Mouse (Mus musculus) forelimb bud, embryonic 11.5 days (tissue): ENCODE data around the gene Dhcr7.

Experiments
- DNase-seq: peaks from one replicate; pipeline ENCODE4 v3.0.0-alpha.2; 2012; ENCODE audit warnings: low read depth, low spot score

Dhcr7 gene

DNA sequence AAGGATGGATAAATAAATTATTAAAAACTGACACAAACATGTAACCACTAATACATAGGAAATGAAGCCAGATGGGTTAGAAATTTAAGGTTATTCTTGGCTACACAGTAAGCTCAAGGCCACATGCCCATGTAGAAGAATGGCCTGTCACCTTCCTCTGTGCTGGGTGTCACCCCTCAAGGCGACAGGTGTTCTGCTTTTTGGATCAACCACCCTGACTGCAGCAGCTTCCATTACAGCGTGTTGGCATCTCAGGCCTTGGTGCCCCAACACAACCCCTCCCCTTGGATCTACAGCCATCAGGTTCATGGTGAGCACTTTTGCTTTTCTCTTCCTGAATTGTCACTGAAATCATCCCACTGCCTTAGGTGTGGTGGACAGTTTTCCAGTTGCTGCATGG is 9.7 kb downstream of the Dhcr7 start:
- no peak for DNase-seq

DNA sequence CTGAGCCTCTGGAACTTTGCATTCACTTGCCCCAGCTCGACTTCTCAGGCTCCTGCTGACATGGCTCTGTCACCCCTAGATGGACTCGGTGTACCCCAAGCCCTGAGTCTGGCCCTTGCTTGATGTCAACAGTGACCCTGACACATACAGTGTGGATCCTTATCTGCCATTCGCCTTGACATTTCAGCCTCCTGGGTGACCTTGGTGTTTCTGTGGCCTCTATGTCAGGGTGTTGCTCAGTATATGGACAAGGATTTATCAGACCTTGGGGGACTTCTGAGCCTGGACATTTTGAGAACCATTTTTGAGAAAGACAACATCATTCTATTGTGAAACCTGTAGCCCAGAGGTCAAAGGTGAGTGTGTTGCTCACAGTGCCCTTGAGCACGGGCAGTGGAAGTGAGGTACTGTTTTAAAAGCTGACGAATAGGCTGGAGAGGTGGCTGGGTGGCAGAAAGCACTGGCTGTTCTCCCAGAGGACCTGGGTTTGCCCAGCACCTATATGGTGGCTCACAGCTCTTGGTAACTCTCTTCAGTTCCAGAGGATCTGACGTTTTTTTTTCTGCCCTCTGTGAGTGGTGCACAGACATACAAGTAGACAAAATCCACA is 10.7 kb downstream of the Dhcr7 start:
- DNase-seq, result no peak

DNA sequence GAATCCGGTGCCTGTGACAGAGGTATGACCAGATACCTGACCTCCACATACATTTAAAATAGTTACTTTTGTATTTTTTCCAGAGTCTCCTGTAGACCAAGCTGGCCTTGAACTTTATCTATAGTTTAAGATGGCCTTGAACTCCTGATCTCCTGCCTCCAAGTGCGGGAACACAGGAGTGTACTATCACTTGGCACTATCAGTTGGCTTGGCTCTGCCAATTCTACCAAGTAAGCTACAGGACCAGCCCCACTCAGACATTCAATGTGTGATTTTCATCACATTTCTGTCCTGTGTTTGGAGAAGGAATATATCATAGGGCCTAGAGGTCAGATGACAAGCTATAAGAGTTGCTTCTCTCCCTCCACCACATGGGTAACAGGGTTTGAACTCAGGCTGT is 11.4 kb downstream of the Dhcr7 start:
- DNase-seq, result no peak

DNA sequence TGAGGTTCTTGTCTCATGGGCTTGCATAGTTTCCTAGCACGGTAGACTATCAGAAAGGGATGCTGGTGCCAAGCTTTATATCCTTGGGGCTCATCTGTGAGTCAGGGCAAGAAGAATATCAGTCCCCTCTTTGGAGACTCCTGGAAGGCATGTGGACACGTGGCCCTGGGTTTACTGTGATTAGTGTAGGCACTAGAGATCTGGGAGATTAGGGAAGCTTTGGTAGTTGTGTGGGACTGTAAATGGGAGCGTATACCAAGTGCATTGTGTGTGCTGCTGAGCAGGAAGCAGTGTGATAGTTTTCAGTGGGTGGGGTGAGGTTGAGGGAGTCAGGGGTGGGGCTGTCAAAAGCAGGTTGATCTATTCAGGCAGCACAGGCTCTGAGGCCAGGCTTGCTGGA is 12.0 kb downstream of the Dhcr7 start:
- DNase-seq, result no peak

DNA sequence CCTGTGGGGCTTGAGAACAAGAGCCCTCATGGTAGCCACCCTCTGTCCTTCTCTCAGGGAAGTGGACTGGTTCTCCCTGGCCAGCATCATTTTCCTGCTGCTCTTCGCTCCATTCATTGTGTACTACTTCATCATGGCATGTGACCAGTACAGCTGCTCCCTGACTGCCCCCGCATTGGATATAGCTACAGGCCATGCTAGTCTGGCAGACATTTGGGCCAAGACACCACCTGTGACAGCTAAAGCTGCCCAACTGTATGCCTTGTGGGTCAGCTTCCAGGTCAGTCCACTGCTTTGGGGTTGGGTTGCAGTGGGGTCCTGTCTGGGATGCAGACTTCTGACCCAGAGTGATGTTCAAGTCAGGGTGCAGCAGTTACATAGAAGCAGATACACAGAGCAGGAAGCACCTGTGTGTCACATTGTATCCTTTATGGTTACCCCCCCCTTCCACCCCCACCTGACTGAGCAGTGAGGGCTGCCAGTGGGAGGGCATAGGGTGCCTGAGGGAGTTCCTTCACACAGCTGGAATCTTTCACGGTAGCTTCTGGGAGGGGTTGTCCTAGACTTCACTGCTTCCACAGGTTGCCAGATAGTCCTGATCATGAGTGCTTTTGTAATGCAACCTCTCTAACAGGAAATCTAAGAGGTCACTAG is 14.9 kb downstream of the Dhcr7 start:
- no peak for DNase-seq

DNA sequence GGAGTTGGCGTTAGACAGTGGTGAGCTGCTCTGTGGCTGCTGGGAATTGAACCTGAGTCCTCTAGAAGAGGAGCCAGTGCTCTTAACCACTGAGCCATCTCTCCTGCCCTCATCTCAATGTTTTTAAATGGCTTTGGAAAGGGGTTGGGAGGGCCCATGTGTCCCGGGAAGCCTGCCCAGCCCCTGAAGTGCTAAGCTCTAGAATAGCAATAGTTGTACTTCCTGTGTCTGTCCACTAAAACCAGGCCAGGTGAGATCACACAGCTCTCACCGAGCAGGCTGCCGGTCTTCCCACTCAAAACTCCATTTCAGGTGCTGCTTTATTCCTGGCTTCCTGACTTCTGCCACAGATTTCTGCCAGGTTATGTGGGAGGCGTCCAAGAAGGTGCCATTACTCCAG is 17.2 kb downstream of the Dhcr7 start:
- no peak for DNase-seq

DNA sequence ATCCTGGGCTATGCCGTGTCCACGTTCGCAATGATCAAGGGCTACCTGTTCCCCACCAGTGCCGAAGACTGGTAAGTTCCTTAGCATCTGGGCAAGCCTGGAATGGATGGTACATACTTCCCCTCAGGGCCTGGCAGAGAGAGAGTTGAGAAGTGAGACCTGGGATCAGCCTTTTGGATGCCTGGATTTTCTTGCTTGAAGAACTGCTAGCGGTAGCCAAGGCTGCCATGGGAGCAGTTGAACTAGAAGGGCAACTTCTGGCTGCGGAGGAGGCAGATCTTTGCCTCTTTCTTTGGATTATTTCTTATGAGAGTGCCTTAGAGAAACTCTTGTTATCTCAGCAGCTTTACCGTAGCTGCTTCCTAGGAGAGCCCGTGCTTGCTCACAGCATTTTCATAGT is 18.4 kb downstream of the Dhcr7 start:
- no peak for DNase-seq

DNA sequence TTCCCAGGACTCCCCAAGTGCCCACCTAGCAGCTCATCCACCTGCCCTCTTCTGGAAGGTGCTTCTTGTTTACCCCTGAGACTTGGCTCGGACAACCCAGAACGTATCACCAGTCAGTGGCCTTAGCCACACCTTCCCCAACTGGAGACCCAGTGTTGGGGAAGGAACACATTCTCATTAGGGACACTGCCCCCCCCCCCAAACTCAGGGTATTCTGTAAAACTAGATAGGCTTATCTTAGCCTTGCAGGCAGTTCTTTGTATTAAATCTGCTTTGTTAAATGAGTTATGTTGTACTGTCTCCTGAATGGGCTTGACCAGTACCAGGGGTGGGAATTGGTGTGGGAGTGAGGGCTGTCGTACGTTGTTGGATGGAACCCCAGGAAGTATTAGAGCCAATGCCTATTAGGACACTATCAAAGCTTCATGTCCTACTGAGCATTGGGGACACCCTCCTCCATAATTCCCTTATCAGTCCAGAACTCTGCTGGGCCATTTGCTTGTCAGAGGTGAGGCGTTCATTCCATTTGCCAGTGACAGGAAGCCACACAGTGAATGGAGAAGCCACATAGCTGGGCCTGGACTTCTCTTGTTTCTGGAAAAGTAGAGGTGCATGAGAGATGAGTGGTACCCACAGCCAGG is 25.3 kb downstream of the Dhcr7 start:
- DNase-seq, result no peak

DNA sequence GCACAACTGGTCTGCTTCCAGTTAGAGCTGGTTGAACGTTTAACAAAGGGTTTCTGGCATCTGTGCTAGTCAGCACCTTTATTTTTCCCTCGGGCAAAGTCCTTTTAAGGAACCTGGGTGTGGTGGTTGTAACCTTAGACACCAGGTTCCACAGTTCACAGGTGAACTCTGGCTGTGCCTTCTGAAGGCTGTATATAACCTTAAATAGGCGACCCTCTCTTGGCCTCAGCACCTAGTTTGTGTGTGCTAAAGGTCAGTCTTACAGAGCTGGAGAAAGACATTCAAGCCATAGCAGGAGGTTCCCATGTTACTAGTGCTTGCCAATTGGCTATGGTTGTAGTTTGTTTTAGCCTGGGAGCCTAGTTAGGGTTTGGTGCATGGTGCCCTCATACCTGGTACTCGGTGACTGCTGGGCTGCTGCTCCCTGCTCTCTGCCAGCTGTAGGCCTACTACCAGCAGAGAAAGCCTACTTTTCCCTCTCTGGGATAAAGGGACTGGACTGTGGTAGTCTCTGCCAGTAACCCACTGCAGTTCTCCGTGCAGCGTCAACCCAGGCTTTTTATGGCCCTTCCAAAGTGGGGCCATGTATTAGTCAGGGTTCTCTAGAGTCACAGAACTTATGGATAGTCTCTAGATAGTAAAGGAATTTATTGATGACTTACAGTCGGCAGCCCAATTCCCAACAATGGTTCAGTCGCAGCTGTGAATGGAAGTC is 26.0 kb downstream of the Dhcr7 start:
- no peak for DNase-seq

DNA sequence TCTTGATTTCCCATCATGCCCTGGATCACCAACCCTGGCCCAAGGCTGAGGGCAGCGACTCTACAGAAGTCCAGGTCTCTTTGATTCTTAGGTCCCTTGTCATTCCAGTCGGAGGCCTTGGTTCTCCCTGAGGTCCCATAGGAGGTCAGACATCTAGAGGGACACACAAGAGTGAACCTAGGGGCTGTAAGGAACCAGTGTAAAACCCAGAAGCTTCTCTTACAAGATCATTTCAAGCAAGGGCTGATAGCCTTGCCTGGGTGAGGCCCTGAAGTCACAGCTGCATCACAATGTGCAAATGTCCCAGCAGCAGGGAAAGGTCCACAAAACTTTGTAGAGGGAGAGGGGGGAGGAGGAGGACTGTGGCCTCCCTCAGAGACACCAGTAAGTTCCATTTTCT is 43.6 kb downstream of the Dhcr7 start, which contains the start of gene Gm498:
Gm498 (plus strand) TSS at position 301 of the 400 bp plus-strand sequence.
- DNase-seq, result no peak

DNA sequence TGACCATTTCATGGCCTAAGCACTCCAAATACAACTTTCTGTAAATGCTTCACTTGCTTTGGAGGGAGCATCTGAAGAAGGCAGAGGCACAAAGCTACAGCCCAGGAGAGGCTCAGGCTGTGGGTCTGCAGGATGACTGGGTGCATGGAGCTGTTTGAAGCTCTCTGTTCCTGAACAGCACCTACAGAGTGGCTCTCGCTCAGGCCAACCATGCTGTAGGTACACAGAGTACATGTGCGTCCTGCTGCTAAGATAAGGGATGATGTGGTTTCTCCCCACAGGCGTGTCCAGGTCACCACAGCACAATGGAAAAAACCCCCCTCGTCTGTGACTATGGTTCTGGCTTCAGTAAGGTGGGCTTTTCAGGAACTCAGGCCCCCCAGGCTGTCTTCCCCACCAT is 45.9 kb downstream of the Dhcr7 start:
- DNase-seq, result no peak

DNA sequence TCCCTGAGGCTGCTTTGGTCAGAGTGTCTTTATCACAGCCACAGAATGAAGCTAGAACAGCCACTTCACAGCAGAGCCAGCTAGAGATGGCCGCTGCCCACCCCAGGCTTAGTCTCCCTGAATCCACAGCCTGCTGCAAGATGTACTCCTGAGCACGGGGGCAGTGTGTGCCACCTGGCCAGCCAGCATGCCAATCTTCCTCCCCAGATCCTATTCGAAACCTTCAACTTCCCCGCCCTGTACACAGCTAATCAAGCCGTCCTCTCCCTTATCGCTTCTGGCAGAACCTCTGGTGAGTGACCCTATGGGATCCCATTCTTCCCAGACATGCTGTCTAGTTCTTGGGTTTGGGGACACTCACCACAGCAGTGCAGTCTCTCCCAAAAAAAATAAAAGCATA is 60.8 kb downstream of the Dhcr7 start:
- no peak for DNase-seq

DNA sequence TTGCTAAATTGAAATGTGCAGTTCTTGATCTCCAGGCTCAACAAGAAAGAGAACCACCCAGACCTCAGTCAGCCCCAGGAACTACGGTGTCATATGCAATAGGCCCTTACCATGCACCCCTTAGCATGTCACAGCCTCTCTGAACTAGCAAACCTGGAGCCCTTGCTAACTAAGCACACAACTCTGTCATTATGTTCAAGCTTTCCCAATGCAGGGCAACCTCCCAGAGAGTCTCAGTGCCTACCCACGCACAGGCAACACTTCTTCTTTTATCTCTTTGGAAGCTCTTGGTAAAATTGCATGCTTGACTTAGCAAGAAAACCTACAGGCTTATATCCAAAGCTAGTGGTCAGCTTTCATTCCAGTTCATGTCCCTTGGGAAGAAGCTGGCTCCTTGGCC is 68.2 kb downstream of the Dhcr7 start:
- no peak for DNase-seq

DNA sequence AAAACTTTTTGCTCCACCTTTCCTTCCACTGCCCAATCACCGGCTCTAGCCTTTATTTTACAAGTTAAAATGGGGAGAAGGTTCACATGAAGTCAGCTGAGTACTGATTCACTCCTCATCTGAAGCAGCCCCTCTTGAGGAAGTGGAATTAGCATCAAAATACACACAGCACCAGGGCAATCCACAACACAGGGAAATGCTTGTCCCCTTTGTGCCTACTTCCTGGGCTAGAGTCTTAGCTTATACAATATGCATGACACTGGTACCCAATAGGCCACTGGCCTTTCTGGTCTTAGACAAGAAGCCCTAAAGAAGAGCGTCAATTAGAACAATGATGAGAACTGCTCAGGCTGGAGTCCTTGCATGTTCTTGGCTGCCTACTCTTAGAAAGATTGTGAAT is 69.4 kb downstream of the Dhcr7 start:
- no peak for DNase-seq
